Mouse (Mus musculus) bone marrow, adult 2 months (tissue): Measurements from ENCODE around the gene Gm38100.

Experiments
- CTCF ChIP-seq: fragments of 200-500 bp; IDR thresholded peaks from 2 replicates; pipeline ENCODE4 v1.5.1; 2011; ENCODE audit warnings: low read length, control low read depth; ENCODE audit not compliant: control insufficient read depth, insufficient read depth
- POLR2A ChIP-seq: fragments of 200-500 bp; IDR thresholded peaks from 2 replicates; pipeline ENCODE4 v1.6.1; 2011; ENCODE audit warnings: low read depth, mild to moderate bottlenecking, control low read depth, low read length, borderline replicate concordance; ENCODE audit not compliant: control insufficient read depth

DNA sequence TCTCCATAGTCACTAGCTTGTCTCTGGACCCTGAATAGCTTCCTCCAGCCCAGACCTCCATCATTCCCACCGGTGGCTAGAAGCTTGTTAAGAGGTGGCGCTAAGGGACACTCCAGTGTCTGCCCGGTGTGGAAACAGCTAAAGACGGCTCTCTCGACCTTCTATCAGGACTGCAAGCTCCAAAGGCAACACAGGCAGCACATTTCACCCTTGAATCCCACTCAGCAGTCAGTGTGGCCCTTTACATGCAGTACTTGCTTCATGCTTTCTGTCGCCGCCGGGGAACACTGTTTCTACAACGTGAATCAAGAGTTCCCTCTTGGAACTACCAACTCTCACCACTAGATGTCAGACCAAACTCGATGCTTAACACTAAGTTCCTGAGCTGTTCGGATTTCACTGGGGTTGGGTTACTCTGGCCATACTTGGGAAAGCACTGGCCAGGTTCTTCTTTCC lies 16.2 kb downstream of the Gm38100 start:
- no peak for TF ChIP-seq CTCF
- no peak for TF ChIP-seq POLR2A
